Mouse (Mus musculus) layer of hippocampus, postnatal 25 days (tissue): Measurements from ENCODE around the gene Rars. TPM values are rescaled to one million over a fixed set of nuclear protein-coding genes. Genes with fewer than 3 reads are reported as not detected.
"Not testable (repeated sequence)": the region's sequence is repeated elsewhere in the genome, so short reads cannot be mapped to it uniquely, and the experiment has no call there.

ENCODE experiments used
- DNase-seq, 2 experiments: peaks; one replicate each; pipeline ENCODE4 v3.0.0; 2022; ENCODE audit warnings: mixed read lengths in 2 of 2, low spot score in 1 of 2; ENCODE audit errors: extremely low spot score in 1 of 2
- total RNA-seq, 2 experiments: library from RNA; stranded (reverse); gene quantifications; 2 replicates each; pipeline ENCODE4 v1.2.3; 2021

The Rars gene
- total RNA-seq, 2 experiments from 2014 or later: 46.3 to 49.6 TPM

GRCm38 (mm10) chr11:35840282-35840681 lies 6.0 kb upstream of the Rars start:
- no peak for DNase-seq

- DNase-seq: peak; percentile 36 to 50
Measured at GRCm38 (mm10) chr11:35838345-35839338, 4.3 kb upstream of the Rars start.

GRCm38 (mm10) chr11:35837156-35838126 lies 3.1 kb upstream of the Rars start:
- no peak for DNase-seq

GRCm38 (mm10) chr11:35833270-35833669 lies 1.0 kb downstream of the Rars start:
- DNase-seq: no peak

- DNase-seq: no peak
Measured at GRCm38 (mm10) chr11:35832139-35832538, 2.2 kb downstream of the Rars start.

- DNase-seq: no peak
Measured at GRCm38 (mm10) chr11:35827714-35828113, 6.6 kb downstream of the Rars start.

GRCm38 (mm10) chr11:35816316-35816715 lies 18.0 kb downstream of the Rars start:
- no peak for DNase-seq

GRCm38 (mm10) chr11:35811458-35811857 lies 22.8 kb downstream of the Rars start:
- DNase-seq: no peak

- no peak for DNase-seq
Measured at GRCm38 (mm10) chr11:35801332-35801731, 33.0 kb downstream of the Rars start.

- peak in 1 of 2 experiments; percentile 33 for DNase-seq
Measured at GRCm38 (mm10) chr11:35798874-35799273, 35.4 kb downstream of the Rars start, which contains the start of gene Fbll1. Gene Fbll1 (minus strand): TSS chr11:35798884.

GRCm38 (mm10) chr11:35798495-35798820 lies 35.8 kb downstream of the Rars start:
- DNase-seq: peak; percentile 63 to 71

GRCm38 (mm10) chr11:35797751-35798494 lies 36.4 kb downstream of the Rars start:
- DNase-seq: peak; percentile 22 to 35

GRCm38 (mm10) chr11:35792800-35793199 lies 41.5 kb downstream of the Rars start:
- DNase-seq: not testable (repeated sequence)

GRCm38 (mm10) chr11:35788443-35788842 lies 45.9 kb downstream of the Rars start:
- no peak for DNase-seq

GRCm38 (mm10) chr11:35784537-35784936 lies 49.8 kb downstream of the Rars start:
- DNase-seq: no peak

- no peak for DNase-seq
Measured at GRCm38 (mm10) chr11:35784002-35784401, 50.3 kb downstream of the Rars start.

GRCm38 (mm10) chr11:35783038-35783437 lies 51.3 kb downstream of the Rars start:
- DNase-seq: no peak

GRCm38 (mm10) chr11:35782444-35782843 lies 51.9 kb downstream of the Rars start:
- no peak for DNase-seq

- DNase-seq: no peak
Measured at GRCm38 (mm10) chr11:35780336-35780735, 54.0 kb downstream of the Rars start.

GRCm38 (mm10) chr11:35776452-35776851 lies 57.9 kb downstream of the Rars start:
- no peak for DNase-seq
